Mouse (Mus musculus): ENCODE data around the gene Olfr669. TPM values are rescaled to one million over a fixed set of nuclear protein-coding genes. Genes with fewer than 3 reads are reported as not detected.
"Not testable (repeated sequence)": the region's sequence is repeated elsewhere in the genome, so short reads cannot be mapped to it uniquely, and the experiment has no call there.

The Olfr669 gene
- polyA plus RNA-seq (2012) = not detected in 2 replicates

DNA sequence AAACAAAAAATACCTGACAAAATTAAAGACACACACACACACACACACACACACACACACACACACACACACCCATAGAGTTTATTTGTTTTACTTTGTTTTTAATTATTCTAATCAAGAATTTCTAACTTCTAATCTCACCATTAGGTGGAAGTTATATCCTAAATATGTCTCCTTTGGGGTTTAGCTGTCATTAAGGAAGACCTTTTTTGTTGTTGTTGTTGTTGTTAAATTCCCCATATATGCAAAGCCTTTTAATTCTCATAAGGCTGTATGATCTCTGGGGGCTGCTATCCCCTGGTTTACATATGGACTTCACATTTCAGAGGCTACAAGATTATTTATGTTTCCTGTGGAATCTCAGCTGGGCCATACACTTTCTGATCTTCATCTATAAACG is at the start of gene Olfr669:
TSS of gene Olfr669 (plus strand) at position 301 of the 400 bp plus-strand sequence.
- H3K9me3 ChIP-seq (ENCODE audit: control insufficient read depth, low read length) = peaks cover 9% of the 10 kb centered on the region
- TF ChIP-seq GATA1 (IDR thresholded peaks at IDR 0.05; ENCODE audit: low read length) (no peak), TAL1 (IDR thresholded peaks at IDR 0.05; ENCODE audit: low read length) (no peak)
- H3K36me3 ChIP-seq (ENCODE audit: control insufficient read depth) = no peaks in the 10 kb centered on the region
- no peaks in the 10 kb centered on the region for H3K27me3 ChIP-seq (ENCODE audit: control insufficient read depth)
- H3K4me1 ChIP-seq (ENCODE audit: control insufficient read depth) = no peaks in the 10 kb centered on the region
- H3K4me3 ChIP-seq (replicated peaks) = no peak within 1 kb of the TSS

DNA sequence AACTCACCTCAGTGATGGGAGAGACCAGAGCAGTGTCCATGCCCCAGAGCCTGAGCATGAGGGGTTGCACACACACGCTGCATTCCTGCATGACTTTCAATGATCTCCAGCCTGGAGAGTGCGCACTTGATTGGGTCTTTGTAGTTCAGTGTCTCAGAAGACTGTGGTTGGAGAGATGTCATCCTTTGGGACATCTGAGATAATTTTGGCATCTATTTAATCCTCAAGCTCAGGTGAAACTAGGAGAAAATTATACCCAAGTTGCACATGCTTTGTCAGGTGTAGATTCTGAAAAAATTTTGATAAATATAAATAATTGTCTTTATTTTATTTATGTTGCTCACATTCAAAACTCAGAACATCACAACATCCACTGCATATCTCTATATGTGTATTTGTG is 38.2 kb upstream of the Olfr669 start, which contains the start of gene Olfr666:
TSS of gene Olfr666 (minus strand) at position 101 of the 400 bp plus-strand sequence.
- Histone ChIP-seq H3K4me1 (ENCODE audit: control insufficient read depth) (no peaks in the 10 kb centered on the region), H3K36me3 (ENCODE audit: control insufficient read depth) (no peaks in the 10 kb centered on the region), H3K27me3 (ENCODE audit: control insufficient read depth) (no peaks in the 10 kb centered on the region), H3K4me3 (replicated peaks) (no peak within 1 kb of the TSS), H3K9me3 (ENCODE audit: control insufficient read depth, low read length) (peaks cover 3% of the 10 kb centered on the region; the same call in 1 of the 2 replicates)
- TF ChIP-seq TAL1 (IDR thresholded peaks at IDR 0.05; ENCODE audit: low read length) = no peak

DNA sequence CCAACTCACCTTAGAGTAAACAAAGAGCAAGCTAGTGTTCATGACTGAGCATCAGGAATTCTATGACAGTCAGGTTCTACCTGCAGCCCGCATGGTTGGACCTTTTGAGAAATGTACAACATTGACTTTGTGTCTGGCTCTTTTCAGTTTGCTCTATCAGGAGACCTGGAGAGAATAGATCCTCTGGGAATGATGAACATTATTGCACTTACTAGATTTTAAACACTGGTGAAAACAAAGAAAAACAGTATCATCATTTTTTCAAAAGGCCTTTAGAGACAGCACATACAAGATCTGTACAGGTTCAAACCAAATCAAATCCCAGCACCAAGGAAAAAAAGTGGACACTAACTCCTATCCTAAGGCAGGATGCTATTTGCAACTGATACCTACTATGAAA is 12.7 kb upstream of the Olfr669 start, which contains the start of gene Olfr667:
TSS of gene Olfr667 (minus strand) at position 101 of the 400 bp plus-strand sequence.
- H3K4me3 ChIP-seq (replicated peaks) = no peak within 1 kb of the TSS
- H3K27me3 ChIP-seq (ENCODE audit: control insufficient read depth) = no peaks in the 10 kb centered on the region
- H3K36me3 ChIP-seq (ENCODE audit: control insufficient read depth) = no peaks in the 10 kb centered on the region
- TF ChIP-seq TAL1 (IDR thresholded peaks at IDR 0.05; ENCODE audit: low read length) (no peak), GATA1 (IDR thresholded peaks at IDR 0.05; ENCODE audit: low read length) (no peak)
- H3K9me3 ChIP-seq (ENCODE audit: control insufficient read depth, low read length) = peaks cover 5% of the 10 kb centered on the region
- no peaks in the 10 kb centered on the region for H3K4me1 ChIP-seq (ENCODE audit: control insufficient read depth)

DNA sequence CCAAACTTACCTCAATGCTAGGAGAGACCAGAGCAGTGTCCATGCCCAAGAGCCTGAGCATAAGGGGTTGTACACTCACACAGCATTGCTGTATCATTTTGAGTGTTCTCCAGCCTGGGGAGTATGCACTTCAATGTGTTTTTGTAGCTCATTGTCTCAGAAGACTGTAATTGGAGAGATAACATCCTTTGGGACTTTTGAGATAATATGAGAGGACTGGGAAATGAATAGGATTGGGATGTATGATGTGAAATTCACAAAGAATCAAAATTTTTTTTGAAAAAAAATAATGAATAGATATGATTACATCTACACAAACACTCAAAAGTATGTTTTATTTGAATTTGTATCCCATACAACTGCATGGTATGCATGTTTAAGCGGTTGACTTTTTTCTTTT is 6.1 kb upstream of the Olfr669 start, which contains the start of gene Olfr668:
TSS of gene Olfr668 (minus strand) at position 101 of the 400 bp plus-strand sequence.
- Histone ChIP-seq H3K4me3 (replicated peaks) (no peak within 1 kb of the TSS), H3K4me1 (ENCODE audit: control insufficient read depth) (no peaks in the 10 kb centered on the region), H3K27me3 (ENCODE audit: control insufficient read depth) (no peaks in the 10 kb centered on the region), H3K9me3 (ENCODE audit: control insufficient read depth, low read length) (peaks cover 4% of the 10 kb centered on the region; the same call in 1 of the 2 replicates), H3K36me3 (ENCODE audit: control insufficient read depth) (no peaks in the 10 kb centered on the region)
- TF ChIP-seq TAL1 (IDR thresholded peaks at IDR 0.05; ENCODE audit: low read length) (no peak), GATA1 (IDR thresholded peaks at IDR 0.05; ENCODE audit: low read length) (no peak)

DNA sequence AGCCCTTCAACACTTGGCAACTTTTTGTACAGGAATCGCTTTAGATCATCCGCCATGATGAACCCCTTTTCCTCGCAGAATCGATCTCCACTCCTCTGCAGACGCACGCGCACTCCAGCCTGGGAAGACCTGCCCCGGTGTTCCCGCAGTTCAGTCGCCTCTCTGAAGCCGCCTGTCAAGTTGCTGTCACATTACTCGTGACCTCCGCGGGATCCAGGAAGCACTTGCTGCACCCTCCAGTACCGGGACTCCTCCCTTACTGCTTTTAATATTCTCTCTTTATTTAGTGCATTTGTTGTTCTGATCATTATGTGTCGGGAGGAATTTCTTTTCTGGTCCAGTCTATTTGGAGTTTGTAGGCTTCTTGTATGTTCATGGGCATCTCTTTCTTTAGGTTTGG is 16.2 kb downstream of the Olfr669 start:
- not testable (repeated sequence) for H3K4me1 ChIP-seq (ENCODE audit: control insufficient read depth); H3K27me3 ChIP-seq (ENCODE audit: control insufficient read depth); H3K36me3 ChIP-seq (ENCODE audit: control insufficient read depth); H3K4me3 ChIP-seq (replicated peaks); H3K9me3 ChIP-seq (ENCODE audit: control insufficient read depth, low read length)

DNA sequence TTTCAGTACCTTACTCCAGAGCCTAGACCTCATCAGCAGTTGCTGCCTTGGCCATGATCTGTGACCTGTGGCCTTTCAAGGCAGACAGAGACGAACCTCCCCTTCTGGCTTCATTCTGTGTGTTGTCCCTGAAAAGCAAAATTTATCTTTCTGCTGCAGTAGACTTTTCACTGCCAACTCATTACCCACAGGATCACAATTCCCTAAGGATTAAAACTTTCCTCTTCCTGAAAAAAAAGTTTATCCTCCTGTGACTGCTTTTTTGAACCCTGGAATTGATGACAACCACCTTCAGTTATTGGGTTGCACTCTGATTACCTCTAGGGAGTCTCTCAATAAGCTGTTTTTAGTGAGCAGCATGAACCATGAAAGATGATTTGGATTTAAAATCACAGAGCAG is 28.5 kb downstream of the Olfr669 start, which contains the start of gene Olfr670:
TSS of gene Olfr670 (minus strand) at position 101 of the 400 bp plus-strand sequence.
- H3K4me3 ChIP-seq (replicated peaks) = no peak within 1 kb of the TSS
- H3K9me3 ChIP-seq (ENCODE audit: control insufficient read depth, low read length) = no peaks in the 10 kb centered on the region
- TF ChIP-seq TAL1 (IDR thresholded peaks at IDR 0.05; ENCODE audit: low read length) = no peak
- no peak for TF ChIP-seq GATA1 (IDR thresholded peaks at IDR 0.05; ENCODE audit: low read length)
- no peaks in the 10 kb centered on the region for H3K36me3 ChIP-seq (ENCODE audit: control insufficient read depth)
- no peaks in the 10 kb centered on the region for H3K4me1 ChIP-seq (ENCODE audit: control insufficient read depth)
- no peaks in the 10 kb centered on the region for H3K27me3 ChIP-seq (ENCODE audit: control insufficient read depth)

DNA sequence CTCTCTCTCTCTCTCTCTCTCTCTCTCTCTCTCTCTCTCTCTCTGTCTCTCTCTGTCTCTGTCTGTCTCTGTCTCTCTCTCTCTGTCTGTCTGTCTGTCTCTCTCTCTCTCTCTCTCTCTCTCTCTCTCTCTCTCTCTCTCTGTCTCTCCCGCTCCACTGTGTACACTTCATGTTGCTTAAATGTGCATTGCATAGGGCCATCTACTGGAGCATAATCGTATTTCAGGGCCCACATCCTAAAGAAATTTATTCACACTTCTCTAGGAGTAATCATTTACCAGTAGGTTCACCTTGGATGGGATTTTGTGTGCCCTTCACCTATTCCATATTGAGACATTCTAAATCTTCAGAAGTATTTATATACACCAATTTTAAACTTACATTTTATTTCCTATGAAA is 38.5 kb downstream of the Olfr669 start:
- H3K9me3 ChIP-seq (ENCODE audit: control insufficient read depth, low read length); H3K36me3 ChIP-seq (ENCODE audit: control insufficient read depth); H3K27me3 ChIP-seq (ENCODE audit: control insufficient read depth); H3K4me3 ChIP-seq (replicated peaks); H3K4me1 ChIP-seq (ENCODE audit: control insufficient read depth): not testable (repeated sequence)

DNA sequence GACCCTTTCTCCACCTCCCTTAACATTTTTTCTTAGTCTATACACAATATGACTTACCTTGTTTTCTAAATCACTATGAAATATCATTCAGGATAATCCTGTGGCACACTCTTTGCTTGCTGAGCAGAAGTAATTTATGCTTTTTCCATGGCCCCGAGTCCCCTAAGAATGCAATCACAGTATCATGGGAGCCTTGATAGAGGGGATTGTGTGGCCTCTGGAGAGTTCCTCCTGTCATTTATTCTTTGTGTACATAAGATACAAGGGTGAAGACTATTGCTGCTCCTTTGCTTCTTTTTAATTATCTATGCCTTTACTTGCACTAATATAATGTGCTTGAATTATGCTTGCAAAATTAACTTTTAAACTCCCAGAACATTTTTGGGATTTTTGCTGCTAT is 45.0 kb downstream of the Olfr669 start, which contains the start of gene Olfr671:
TSS of gene Olfr671 (minus strand) at position 101 of the 400 bp plus-strand sequence.
- no peaks in the 10 kb centered on the region for H3K4me1 ChIP-seq (ENCODE audit: control insufficient read depth)

More for the DNA sequence above, 45.0 kb downstream of the Olfr669 start, which contains the start of gene Olfr671:
- no peak for TF ChIP-seq TAL1 (IDR thresholded peaks at IDR 0.05; ENCODE audit: low read length)
- no peak for TF ChIP-seq GATA1 (IDR thresholded peaks at IDR 0.05; ENCODE audit: low read length)
- Histone ChIP-seq H3K36me3 (ENCODE audit: control insufficient read depth) (no peaks in the 10 kb centered on the region), H3K4me3 (replicated peaks) (no peak within 1 kb of the TSS), H3K27me3 (ENCODE audit: control insufficient read depth) (no peaks in the 10 kb centered on the region), H3K9me3 (ENCODE audit: control insufficient read depth, low read length) (peaks cover 3% of the 10 kb centered on the region)

Other genes with a start within 250 kb of the Olfr669 start
- not detected in 2 replicates for gene Olfr661, start 247.7 kb upstream of the Olfr669 start, polyA plus RNA-seq (2012)
- not detected in 2 replicates for gene Usp17le, start 156.8 kb upstream of the Olfr669 start, polyA plus RNA-seq (2012)
- not detected in 2 replicates for gene Usp17lb, start 91.6 kb upstream of the Olfr669 start, polyA plus RNA-seq (2012)
- not detected in 2 replicates for gene Usp17la, start 77.2 kb upstream of the Olfr669 start, polyA plus RNA-seq (2012)
- not detected in 2 replicates for gene Olfr665, start 56.2 kb upstream of the Olfr669 start, polyA plus RNA-seq (2012)
- not detected in 2 replicates for gene Olfr666, start 38.3 kb upstream of the Olfr669 start, polyA plus RNA-seq (2012)
- gene Olfr667, start 12.8 kb upstream of the Olfr669 start, polyA plus RNA-seq (2012) = not detected in 2 replicates
- gene Olfr668, start 6.2 kb upstream of the Olfr669 start, polyA plus RNA-seq (2012) = not detected in 2 replicates
- not detected in 2 replicates for gene Olfr670, start 28.4 kb downstream of the Olfr669 start, polyA plus RNA-seq (2012)
- not detected in 2 replicates for gene Olfr671, start 44.9 kb downstream of the Olfr669 start, polyA plus RNA-seq (2012)
- gene Olfr672, start 67.8 kb downstream of the Olfr669 start, polyA plus RNA-seq (2012) = not detected in 2 replicates
- not detected in 2 replicates for gene Olfr675, start 94.2 kb downstream of the Olfr669 start, polyA plus RNA-seq (2012)
- not detected in 2 replicates for gene Olfr676, start 98.5 kb downstream of the Olfr669 start, polyA plus RNA-seq (2012)
- not detected in 2 replicates for gene Olfr677, start 117.1 kb downstream of the Olfr669 start, polyA plus RNA-seq (2012)
- gene Olfr678, start 130.2 kb downstream of the Olfr669 start, polyA plus RNA-seq (2012) = not detected in 2 replicates
- 0.01 and 0.02 TPM in 2 replicates for gene Olfr679, start 147.0 kb downstream of the Olfr669 start, polyA plus RNA-seq (2012)
- not detected in 2 replicates for gene Olfr680-ps1, start 158.6 kb downstream of the Olfr669 start, polyA plus RNA-seq (2012)
- not detected in 2 replicates for gene Olfr681, start 182.6 kb downstream of the Olfr669 start, polyA plus RNA-seq (2012)
- not detected in 2 replicates for gene Olfr683, start 212.8 kb downstream of the Olfr669 start, polyA plus RNA-seq (2012)
- gene Olfr684, start 229.4 kb downstream of the Olfr669 start, polyA plus RNA-seq (2012) = not detected in 2 replicates